Mouse (Mus musculus): ENCODE results near the gene Mccc1. TPM values are rescaled to one million over a fixed set of nuclear protein-coding genes. Genes with fewer than 3 reads are reported as not detected.

Mccc1 gene
- total and polyA plus RNA-seq, 3 experiments = 47.4 to 98.5 (median 80.9) TPM

DNA sequence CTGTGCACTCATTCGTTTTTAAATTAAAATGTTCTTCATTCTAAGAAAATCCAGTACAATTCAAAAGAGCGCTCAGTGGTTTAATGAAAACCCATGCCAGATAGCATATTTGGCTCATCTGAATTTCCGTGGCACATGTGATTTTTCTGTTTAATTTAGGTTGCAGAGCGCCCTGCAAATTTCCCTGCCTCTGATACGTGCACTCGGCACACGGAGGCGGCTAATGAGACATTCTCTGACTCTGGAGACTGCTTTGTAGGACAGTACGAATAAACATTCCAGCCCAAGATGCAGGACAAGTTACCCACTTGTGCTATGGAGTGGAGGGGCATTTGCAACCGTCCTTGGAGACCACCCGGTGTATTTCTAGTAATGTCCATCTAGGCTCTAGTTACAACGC lies 29.3 kb downstream of the Mccc1 start:
- no peak for DNase-seq
- no peaks in the 10 kb centered on the region for H3K36me3 ChIP-seq (ENCODE audit: control insufficient read depth, insufficient read depth, low read length)
- WGBS = 92% methylated on average over 12 of the region's 12 CpGs

DNA sequence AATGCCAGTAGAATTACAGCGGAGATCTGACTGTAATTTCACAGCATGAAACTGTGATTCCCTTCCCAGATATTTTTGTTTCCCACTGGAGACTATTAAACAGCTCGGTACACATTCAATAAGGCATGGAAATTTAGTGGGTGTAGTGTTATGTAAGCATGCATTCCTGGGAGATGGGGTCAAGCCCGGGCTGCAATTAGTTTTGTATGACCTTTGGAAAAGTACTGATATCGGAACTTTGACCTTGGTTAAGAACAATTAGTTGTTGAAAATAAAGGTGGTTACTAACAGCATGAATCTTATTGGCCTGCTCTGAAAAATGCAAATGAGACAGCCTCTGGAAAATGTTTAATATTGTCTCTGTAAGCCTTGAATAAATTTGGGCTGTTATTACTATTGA lies 30.0 kb downstream of the Mccc1 start:
- intact Hi-C loops (cut with DNase I) = loop anchor here (5.0 kb wide), 1 partner anchor 92 kb away; no protein-coding TSS in a partner anchor
- no peaks in the 10 kb centered on the region for H3K4me1 ChIP-seq (ENCODE audit: control insufficient read depth, insufficient read depth, low read length)
- no peak overlapping the region for H3K27ac ChIP-seq
- TF ChIP-seq EP300 (IDR thresholded peaks at IDR 0.05; ENCODE audit: insufficient read depth, low read depth, low read length) (no peak), POLR2A (IDR thresholded peaks at IDR 0.05; ENCODE audit: insufficient read depth, low read depth, low read length) (no peak), CTCF (IDR thresholded peaks at IDR 0.05) (no peak)
- 78% methylated on average over 4 of the region's 4 CpGs for WGBS
- no peaks in the 10 kb centered on the region for H3K27me3 ChIP-seq (ENCODE audit: control insufficient read depth, insufficient read depth, low read length)
- no peak overlapping the region for H3K4me3 ChIP-seq
- DNase-seq = no peak
- H3K79me2 ChIP-seq (replicated peaks; ENCODE audit: control insufficient read depth, insufficient read depth, low read length) = no peaks in the 10 kb centered on the region
- H3K36me3 ChIP-seq (ENCODE audit: control insufficient read depth, insufficient read depth, low read length) = no peaks in the 10 kb centered on the region
- no peak overlapping the region for H3K9ac ChIP-seq (ENCODE audit: low read depth, low read length)

More for the DNA sequence above, 29.3 kb downstream of the Mccc1 start:
- Histone ChIP-seq H3K9ac (ENCODE audit: low read depth, low read length) (no peak overlapping the region), H3K4me3 (no peak overlapping the region), H3K4me1 (ENCODE audit: control insufficient read depth, insufficient read depth, low read length) (no peaks in the 10 kb centered on the region), H3K27ac (no peak overlapping the region), H3K79me2 (replicated peaks; ENCODE audit: control insufficient read depth, insufficient read depth, low read length) (no peaks in the 10 kb centered on the region), H3K27me3 (ENCODE audit: control insufficient read depth, insufficient read depth, low read length) (no peaks in the 10 kb centered on the region)
- intact Hi-C loops (cut with DNase I) = loop anchor here (5.0 kb wide), 1 partner anchor 91 kb away; no protein-coding TSS in a partner anchor
- TF ChIP-seq POLR2A (IDR thresholded peaks at IDR 0.05; ENCODE audit: insufficient read depth, low read depth, low read length) = no peak
- no peak for TF ChIP-seq CTCF (IDR thresholded peaks at IDR 0.05)
- TF ChIP-seq EP300 (IDR thresholded peaks at IDR 0.05; ENCODE audit: insufficient read depth, low read depth, low read length) = no peak

DNA sequence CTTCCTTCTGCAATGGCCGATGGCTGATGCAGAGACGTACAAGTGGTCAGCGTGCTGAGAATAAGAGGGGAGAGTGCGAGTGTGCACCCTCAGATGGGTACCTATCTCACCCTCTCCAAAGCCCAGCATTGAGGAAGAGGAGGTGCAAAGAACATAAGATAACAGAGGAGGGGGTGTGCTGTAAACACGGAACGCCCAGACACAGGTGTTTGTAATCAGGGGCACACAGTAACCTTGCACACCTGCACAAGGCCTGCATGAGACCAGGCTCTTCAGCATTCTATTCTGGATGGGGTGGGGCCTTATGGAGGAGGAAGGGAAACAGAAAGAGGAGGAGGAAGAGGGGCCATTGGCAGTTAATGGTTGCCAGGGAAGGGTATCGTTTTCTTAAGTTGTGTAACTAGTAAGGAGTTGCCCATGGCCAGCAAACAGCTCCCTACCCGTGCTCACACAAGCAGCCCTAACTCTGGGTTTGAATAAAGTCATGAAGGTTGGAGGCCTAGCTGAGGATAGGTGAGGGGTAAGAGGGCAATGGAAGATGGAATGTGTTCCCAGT lies 33.0 kb downstream of the Mccc1 start:
- Histone ChIP-seq H3K4me1 (ENCODE audit: control insufficient read depth, insufficient read depth, low read length) (no peaks in the 10 kb centered on the region), H3K79me2 (replicated peaks; ENCODE audit: control insufficient read depth, insufficient read depth, low read length) (no peaks in the 10 kb centered on the region), H3K27me3 (ENCODE audit: control insufficient read depth, insufficient read depth, low read length) (no peaks in the 10 kb centered on the region), H3K27ac (no peak overlapping the region), H3K4me3 (no peak overlapping the region), H3K36me3 (ENCODE audit: control insufficient read depth, insufficient read depth, low read length) (peaks cover 4% of the 10 kb centered on the region), H3K9ac (ENCODE audit: low read depth, low read length) (no peak overlapping the region)
- WGBS = 89% methylated on average over 8 of the region's 8 CpGs
- DNase-seq = no peak
- intact Hi-C loops (cut with DNase I) = no loop called here
- TF ChIP-seq CTCF (IDR thresholded peaks at IDR 0.05) (no peak), POLR2A (IDR thresholded peaks at IDR 0.05; ENCODE audit: insufficient read depth, low read depth, low read length) (no peak), EP300 (IDR thresholded peaks at IDR 0.05; ENCODE audit: insufficient read depth, low read depth, low read length) (no peak)

DNA sequence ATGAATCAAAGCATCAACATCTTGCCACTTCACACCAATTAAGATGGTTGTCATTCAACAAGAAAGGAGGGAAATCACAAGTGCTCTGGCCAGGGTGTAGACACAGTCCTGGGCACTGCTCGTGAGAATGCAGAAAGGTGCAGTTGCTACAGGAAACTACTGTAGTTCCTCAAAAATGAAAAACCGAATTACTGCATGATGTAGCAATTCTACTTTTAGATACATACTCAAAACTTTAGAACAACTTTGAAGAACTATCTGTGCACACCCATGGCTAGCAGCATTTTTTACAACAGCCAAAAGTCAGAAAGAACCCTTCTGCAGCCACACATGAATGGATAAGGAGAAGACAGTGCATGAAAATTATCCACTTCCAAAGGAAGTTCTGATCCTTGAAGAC lies 34.0 kb downstream of the Mccc1 start:
- H3K36me3 ChIP-seq (ENCODE audit: control insufficient read depth, insufficient read depth, low read length) = peaks cover 4% of the 10 kb centered on the region

DNA sequence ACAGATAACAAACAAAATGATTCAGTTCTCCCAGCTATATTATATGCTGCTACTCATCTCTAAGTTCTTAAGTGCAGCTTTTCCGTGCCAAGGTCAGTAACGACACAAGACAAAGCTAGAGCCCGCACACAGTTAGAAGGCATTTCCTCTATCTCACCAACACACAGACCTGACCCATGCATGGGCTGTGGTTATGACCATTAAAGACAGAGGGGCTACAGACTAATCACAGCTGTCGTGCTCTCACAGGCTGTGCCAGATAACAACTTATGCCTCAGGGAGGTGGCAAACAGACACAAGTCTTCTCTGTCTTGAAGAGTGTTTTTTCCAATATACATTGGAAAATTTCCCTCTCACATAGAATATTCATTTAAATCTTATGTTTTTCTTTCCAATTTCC lies 35.5 kb downstream of the Mccc1 start:
- Histone ChIP-seq H3K27ac (no peak overlapping the region), H3K9ac (ENCODE audit: low read depth, low read length) (no peak overlapping the region), H3K79me2 (replicated peaks; ENCODE audit: control insufficient read depth, insufficient read depth, low read length) (no peaks in the 10 kb centered on the region), H3K36me3 (ENCODE audit: control insufficient read depth, insufficient read depth, low read length) (peaks cover 4% of the 10 kb centered on the region), H3K27me3 (ENCODE audit: control insufficient read depth, insufficient read depth, low read length) (no peaks in the 10 kb centered on the region), H3K4me1 (ENCODE audit: control insufficient read depth, insufficient read depth, low read length) (no peaks in the 10 kb centered on the region), H3K4me3 (no peak overlapping the region)
- no peak for DNase-seq
- 69% methylated on average over 4 of the region's 4 CpGs for WGBS
- intact Hi-C loops (cut with DNase I) = no loop called here
- TF ChIP-seq EP300 (IDR thresholded peaks at IDR 0.05; ENCODE audit: insufficient read depth, low read depth, low read length) (no peak), POLR2A (IDR thresholded peaks at IDR 0.05; ENCODE audit: insufficient read depth, low read depth, low read length) (no peak), CTCF (IDR thresholded peaks at IDR 0.05) (no peak)

More for the DNA sequence above, 34.0 kb downstream of the Mccc1 start:
- H3K27me3 ChIP-seq (ENCODE audit: control insufficient read depth, insufficient read depth, low read length) = no peaks in the 10 kb centered on the region
- H3K27ac ChIP-seq = no peak overlapping the region
- no peaks in the 10 kb centered on the region for H3K4me1 ChIP-seq (ENCODE audit: control insufficient read depth, insufficient read depth, low read length)
- H3K79me2 ChIP-seq (replicated peaks; ENCODE audit: control insufficient read depth, insufficient read depth, low read length) = no peaks in the 10 kb centered on the region
- no peak overlapping the region for H3K4me3 ChIP-seq
- no peak overlapping the region for H3K9ac ChIP-seq (ENCODE audit: low read depth, low read length)
- DNase-seq = no peak
- no peak for TF ChIP-seq POLR2A (IDR thresholded peaks at IDR 0.05; ENCODE audit: insufficient read depth, low read depth, low read length)
- no peak for TF ChIP-seq EP300 (IDR thresholded peaks at IDR 0.05; ENCODE audit: insufficient read depth, low read depth, low read length)
- no peak for TF ChIP-seq CTCF (IDR thresholded peaks at IDR 0.05)
- intact Hi-C loops (cut with DNase I) = no loop called here
- whole genome bisulfite sequencing = 79% methylated on average over 2 of the region's 2 CpGs

DNA sequence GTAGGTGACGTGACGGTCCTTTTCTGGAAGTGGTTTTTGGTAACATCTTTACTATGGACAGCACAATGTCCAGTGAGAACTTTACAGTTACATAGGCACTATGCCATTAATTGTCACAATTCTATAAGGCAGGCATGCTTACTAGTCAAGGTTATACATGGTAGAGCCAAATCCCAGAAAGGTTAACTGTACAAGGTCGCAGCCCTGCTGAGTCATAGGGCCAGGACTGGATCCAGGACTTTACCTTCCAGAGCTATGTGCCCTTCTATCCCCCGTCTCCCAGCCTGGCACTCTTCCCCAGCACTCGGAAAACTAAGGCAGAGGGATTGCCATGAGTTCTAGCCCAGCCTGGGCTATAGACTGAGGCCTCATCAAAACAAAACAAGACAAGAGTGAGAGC lies 36.6 kb downstream of the Mccc1 start:
- 85% methylated on average over 5 of the region's 5 CpGs for WGBS
- Histone ChIP-seq H3K27me3 (ENCODE audit: control insufficient read depth, insufficient read depth, low read length) (no peaks in the 10 kb centered on the region), H3K79me2 (replicated peaks; ENCODE audit: control insufficient read depth, insufficient read depth, low read length) (no peaks in the 10 kb centered on the region), H3K9ac (ENCODE audit: low read depth, low read length) (no peak overlapping the region), H3K4me1 (ENCODE audit: control insufficient read depth, insufficient read depth, low read length) (no peaks in the 10 kb centered on the region), H3K4me3 (no peak overlapping the region), H3K36me3 (ENCODE audit: control insufficient read depth, insufficient read depth, low read length) (peaks cover 4% of the 10 kb centered on the region), H3K27ac (no peak overlapping the region)
- no peak for DNase-seq
- TF ChIP-seq EP300 (IDR thresholded peaks at IDR 0.05; ENCODE audit: insufficient read depth, low read depth, low read length) = no peak
- TF ChIP-seq POLR2A (IDR thresholded peaks at IDR 0.05; ENCODE audit: insufficient read depth, low read depth, low read length) = no peak
- no peak for TF ChIP-seq CTCF (IDR thresholded peaks at IDR 0.05)
- intact Hi-C loops (cut with DNase I) = no loop called here
